Mouse (Mus musculus): ENCODE measurements around the gene Qrfp. TPM values are rescaled to one million over a fixed set of nuclear protein-coding genes. Genes with fewer than 3 reads are reported as not detected.

The Qrfp gene
- polyA plus RNA-seq, 1 experiment = 1.1 TPM

GRCm38 (mm10) chr2:31767104-31767503 is 43.3 kb downstream of the Qrfp start:
- no peak for TF ChIP-seq CTCF (IDR thresholded peaks at IDR 0.05; ENCODE audit: extremely low read depth, insufficient read depth, insufficient read length, insufficient replicate concordance)
- TF ChIP-seq POLR2A (IDR thresholded peaks at IDR 0.05; ENCODE audit: low read depth, low read length) = no peak
- H3K4me3 ChIP-seq (ENCODE audit: extremely low read depth, insufficient read depth, insufficient read length) = no peak overlapping the region
- 0 out of 2 replicates have a peak overlapping the region, but pooled peaks have one; percentile 3 for H3K27ac ChIP-seq (ENCODE audit: insufficient read depth, low read length)
- 96% methylated on average over 6 of the region's 6 CpGs for WGBS
- no peaks in the 10 kb centered on the region for H3K36me3 ChIP-seq (ENCODE audit: control insufficient read depth, insufficient read depth, low read length)
- H3K4me1 ChIP-seq (ENCODE audit: control insufficient read depth, insufficient read depth, insufficient read length) = peaks cover 23% of the 10 kb centered on the region
- H3K27me3 ChIP-seq (ENCODE audit: control insufficient read depth, insufficient read depth, low read length) = no peaks in the 10 kb centered on the region
- DNase-seq (ENCODE audit: low read depth in 1 of 2, low spot score in 2 of 2) = no peak

DNA sequence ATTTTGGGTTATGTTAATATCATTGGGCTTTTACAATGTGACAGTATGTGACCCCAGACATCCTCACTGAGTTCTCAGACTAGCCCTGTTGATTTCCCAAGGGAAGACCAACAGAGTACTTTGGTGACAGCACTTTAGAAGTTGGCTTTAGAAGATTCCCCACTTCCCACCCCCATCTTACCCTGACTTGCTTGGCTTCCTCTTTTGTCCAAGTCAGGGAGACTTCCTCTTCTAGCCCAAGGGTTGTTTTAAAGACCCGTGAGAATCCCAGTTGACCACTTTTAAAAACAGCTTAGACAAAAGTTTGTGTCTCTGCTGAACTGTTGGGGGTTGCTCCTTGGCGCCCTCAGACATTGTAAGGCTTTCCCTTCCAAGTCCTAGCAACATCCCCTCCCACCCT is 47.1 kb downstream of the Qrfp start:
- peaks cover 20% of the 10 kb centered on the region; the same call in 1 of the 2 replicates for H3K4me1 ChIP-seq (ENCODE audit: control insufficient read depth, insufficient read depth, insufficient read length)
- H3K36me3 ChIP-seq (ENCODE audit: control insufficient read depth, insufficient read depth, low read length) = no peaks in the 10 kb centered on the region
- no peak for TF ChIP-seq CTCF (IDR thresholded peaks at IDR 0.05; ENCODE audit: extremely low read depth, insufficient read depth, insufficient read length, insufficient replicate concordance)
- TF ChIP-seq POLR2A (IDR thresholded peaks at IDR 0.05; ENCODE audit: low read depth, low read length) = no peak
- no peaks in the 10 kb centered on the region for H3K27me3 ChIP-seq (ENCODE audit: control insufficient read depth, insufficient read depth, low read length)
- DNase-seq (ENCODE audit: low read depth in 1 of 2, low spot score in 2 of 2) = no peak
- peak overlapping the region; percentile 64 for H3K27ac ChIP-seq (ENCODE audit: insufficient read depth, low read length)
- 9% methylated on average over 2 of the region's 2 CpGs for WGBS
- no peak overlapping the region for H3K4me3 ChIP-seq (ENCODE audit: extremely low read depth, insufficient read depth, insufficient read length)

DNA sequence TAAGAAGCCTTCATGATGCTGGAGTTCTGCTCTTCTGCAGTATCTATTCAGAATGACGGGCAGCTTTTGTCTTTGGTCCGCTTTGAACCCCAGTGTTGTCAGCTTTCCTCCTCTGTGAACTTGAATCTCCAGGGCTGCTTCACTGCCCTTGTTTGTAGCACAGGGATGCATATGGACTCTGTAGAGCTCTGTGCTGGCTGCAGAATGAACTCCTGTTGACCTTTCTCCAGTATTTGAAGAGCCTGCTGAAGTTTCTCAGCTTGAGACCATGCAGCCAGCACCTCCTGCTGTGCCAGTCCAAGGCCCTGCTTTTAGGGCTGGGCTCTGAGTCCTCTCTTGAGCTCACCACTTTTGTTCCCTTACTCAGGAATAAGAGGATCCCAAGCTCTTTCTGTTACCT is 47.5 kb downstream of the Qrfp start:
- WGBS = 84% methylated on average over 2 of the region's 2 CpGs
- TF ChIP-seq POLR2A (IDR thresholded peaks at IDR 0.05; ENCODE audit: low read depth, low read length) = no peak

GRCm38 (mm10) chr2:31762155-31762554 is 48.2 kb downstream of the Qrfp start:
- H3K4me1 ChIP-seq (ENCODE audit: control insufficient read depth, insufficient read depth, insufficient read length) = peaks cover 20% of the 10 kb centered on the region; the same call in 1 of the 2 replicates
- TF ChIP-seq CTCF (IDR thresholded peaks at IDR 0.05; ENCODE audit: extremely low read depth, insufficient read depth, insufficient read length, insufficient replicate concordance) (no peak), POLR2A (IDR thresholded peaks at IDR 0.05; ENCODE audit: low read depth, low read length) (no peak)
- no peak for DNase-seq (ENCODE audit: low read depth in 1 of 2, low spot score in 2 of 2)
- H3K4me3 ChIP-seq (ENCODE audit: extremely low read depth, insufficient read depth, insufficient read length) = no peak overlapping the region
- H3K27ac ChIP-seq (ENCODE audit: insufficient read depth, low read length) = peak overlapping the region; percentile 84; the same call in 1 of the 2 replicates
- no peaks in the 10 kb centered on the region for H3K36me3 ChIP-seq (ENCODE audit: control insufficient read depth, insufficient read depth, low read length)
- 72% methylated on average over 3 of the region's 3 CpGs for WGBS
- H3K27me3 ChIP-seq (ENCODE audit: control insufficient read depth, insufficient read depth, low read length) = no peaks in the 10 kb centered on the region

More for the DNA sequence above, 47.5 kb downstream of the Qrfp start:
- Histone ChIP-seq H3K36me3 (ENCODE audit: control insufficient read depth, insufficient read depth, low read length) (no peaks in the 10 kb centered on the region), H3K27me3 (ENCODE audit: control insufficient read depth, insufficient read depth, low read length) (no peaks in the 10 kb centered on the region), H3K4me3 (ENCODE audit: extremely low read depth, insufficient read depth, insufficient read length) (no peak overlapping the region), H3K4me1 (ENCODE audit: control insufficient read depth, insufficient read depth, insufficient read length) (peaks cover 20% of the 10 kb centered on the region; the same call in 1 of the 2 replicates), H3K27ac (ENCODE audit: insufficient read depth, low read length) (no peak overlapping the region; the same call in 1 of the 2 replicates)
- DNase-seq (ENCODE audit: low read depth in 1 of 2, low spot score in 2 of 2) = no peak

DNA sequence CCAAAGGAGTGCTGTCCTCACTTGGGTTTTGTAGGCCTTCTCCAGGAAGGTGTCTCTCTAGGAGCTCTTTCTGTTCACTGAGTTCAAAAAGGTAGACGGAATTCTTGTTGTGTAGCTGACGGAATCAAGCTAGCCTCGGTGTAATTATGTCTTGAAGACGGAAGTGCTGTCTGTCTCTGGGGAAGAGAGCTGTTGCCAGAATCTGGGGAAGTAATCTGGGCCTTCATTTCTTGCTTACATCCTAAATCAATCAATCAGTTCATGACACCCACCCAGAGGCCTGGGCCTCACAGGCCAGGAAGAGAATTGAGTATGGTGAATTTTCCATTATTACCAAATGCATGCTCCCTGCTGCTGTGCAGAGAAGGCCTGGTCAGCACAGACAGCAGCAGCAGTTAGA is 48.8 kb downstream of the Qrfp start:
- Histone ChIP-seq H3K36me3 (ENCODE audit: control insufficient read depth, insufficient read depth, low read length) (no peaks in the 10 kb centered on the region), H3K27me3 (ENCODE audit: control insufficient read depth, insufficient read depth, low read length) (no peaks in the 10 kb centered on the region), H3K27ac (ENCODE audit: insufficient read depth, low read length) (peak overlapping the region; percentile 84), H3K4me1 (ENCODE audit: control insufficient read depth, insufficient read depth, insufficient read length) (peaks cover 20% of the 10 kb centered on the region; the same call in 1 of the 2 replicates), H3K4me3 (ENCODE audit: extremely low read depth, insufficient read depth, insufficient read length) (peak overlapping the region; percentile 46; the same call in 1 of the 2 replicates)
- TF ChIP-seq POLR2A (IDR thresholded peaks at IDR 0.05; ENCODE audit: low read depth, low read length) = no peak
- DNase-seq (ENCODE audit: low read depth in 1 of 2, low spot score in 2 of 2) = peak in 1 of 2 experiments; percentile 11
- WGBS = 11% methylated on average over 4 of the region's 4 CpGs

- DNase-seq (ENCODE audit: low read depth in 1 of 2, low spot score in 2 of 2) = no peak
- Histone ChIP-seq H3K27ac (ENCODE audit: insufficient read depth, low read length) (peak overlapping the region; percentile 84), H3K4me1 (ENCODE audit: control insufficient read depth, insufficient read depth, insufficient read length) (peaks cover 20% of the 10 kb centered on the region; the same call in 1 of the 2 replicates), H3K27me3 (ENCODE audit: control insufficient read depth, insufficient read depth, low read length) (no peaks in the 10 kb centered on the region), H3K4me3 (ENCODE audit: extremely low read depth, insufficient read depth, insufficient read length) (peak overlapping the region; percentile 46; the same call in 1 of the 2 replicates), H3K36me3 (ENCODE audit: control insufficient read depth, insufficient read depth, low read length) (no peaks in the 10 kb centered on the region)
- TF ChIP-seq POLR2A (IDR thresholded peaks at IDR 0.05; ENCODE audit: low read depth, low read length) (no peak), CTCF (IDR thresholded peaks at IDR 0.05; ENCODE audit: extremely low read depth, insufficient read depth, insufficient read length, insufficient replicate concordance) (no peak)
- WGBS = 28% methylated on average over 7 of the region's 7 CpGs
Observed at GRCm38 (mm10) chr2:31761115-31761531, 49.3 kb downstream of the Qrfp start.

DNA sequence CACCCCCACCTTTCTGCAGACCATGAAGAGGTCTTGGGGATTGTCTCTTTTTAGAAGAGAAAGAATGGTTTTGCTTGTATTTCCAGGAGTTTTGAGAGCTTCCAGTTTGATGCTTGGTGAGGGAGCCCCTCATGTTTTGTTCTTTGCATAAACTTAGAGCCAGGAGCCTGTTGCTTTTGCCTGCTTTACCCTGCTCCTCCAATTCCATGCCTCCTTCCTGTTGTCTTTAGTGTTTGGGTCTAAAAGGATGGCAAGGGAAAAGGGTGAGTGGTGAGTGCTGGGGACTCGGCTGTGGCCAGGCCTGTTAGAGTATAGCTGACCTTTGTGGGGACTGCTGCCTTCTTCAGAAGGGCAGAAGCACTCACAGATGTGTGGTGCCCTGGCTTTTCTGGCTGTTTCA is 49.9 kb downstream of the Qrfp start:
- no peak for DNase-seq (ENCODE audit: low read depth in 1 of 2, low spot score in 2 of 2)
- peaks cover 20% of the 10 kb centered on the region; the same call in 1 of the 2 replicates for H3K4me1 ChIP-seq (ENCODE audit: control insufficient read depth, insufficient read depth, insufficient read length)
- peak overlapping the region; percentile 77 for H3K4me3 ChIP-seq (ENCODE audit: extremely low read depth, insufficient read depth, insufficient read length)
- WGBS = 0% methylated on average over 1 of the region's 1 CpGs
- H3K27ac ChIP-seq (ENCODE audit: insufficient read depth, low read length) = peak overlapping the region; percentile 84
- TF ChIP-seq CTCF (IDR thresholded peaks at IDR 0.05; ENCODE audit: extremely low read depth, insufficient read depth, insufficient read length, insufficient replicate concordance) (no peak), POLR2A (IDR thresholded peaks at IDR 0.05; ENCODE audit: low read depth, low read length) (no peak)
- no peaks in the 10 kb centered on the region for H3K36me3 ChIP-seq (ENCODE audit: control insufficient read depth, insufficient read depth, low read length)
- H3K27me3 ChIP-seq (ENCODE audit: control insufficient read depth, insufficient read depth, low read length) = no peaks in the 10 kb centered on the region

Data from spleen, adult 2 months (tissue).